Mouse (Mus musculus) MEL (cell line): ENCODE data around the gene Znrf1. TPM values are rescaled to one million over a fixed set of nuclear protein-coding genes. Genes with fewer than 3 reads are reported as not detected.

Source experiments
- DNase-seq: peaks from one replicate; pipeline ENCODE4 v3.0.0; 2011; ENCODE audit warnings: low read depth, low spot score
- H3K27ac ChIP-seq: 2 replicates; pipeline ENCODE4 v1.5.1; 2012; ENCODE audit warnings: low read depth, mild to moderate bottlenecking, control low read depth, low read length, moderate library complexity; ENCODE audit not compliant: control insufficient read depth
- H3K27me3 ChIP-seq, 2 experiments: fragments of 150-350 bp in 1 of 2; sonication (generic) in 1 of 2; 2 replicates each; pipeline ENCODE4 v1.6.1; 2012; ENCODE audit warnings: low read length in 2 of 2, mild to moderate bottlenecking in 2 of 2, improper control_type of control experiment in 1 of 2, moderate library complexity in 1 of 2; ENCODE audit not compliant: insufficient read depth in 2 of 2, control insufficient read depth in 1 of 2
- H3K36me3 ChIP-seq, 2 experiments: 2 replicates each; pipeline ENCODE4 v1.6.1; 2012 to 2014; ENCODE audit warnings: low read length in 2 of 2, improper control_type of control experiment in 1 of 2, inconsistent platforms in 1 of 2, mild to moderate bottlenecking in 1 of 2; ENCODE audit not compliant: insufficient read depth in 2 of 2, control insufficient read depth in 1 of 2
- H3K4me1 ChIP-seq, 2 experiments: fragments of 150-350 bp in 1 of 2; sonication (generic) in 1 of 2; 2 replicates each; pipeline ENCODE4 v1.6.1; 2012; ENCODE audit warnings: low read length in 2 of 2, improper control_type of control experiment in 1 of 2, mild to moderate bottlenecking in 1 of 2; ENCODE audit not compliant: insufficient read depth in 2 of 2, control insufficient read depth in 1 of 2
- H3K4me3 ChIP-seq, 2 experiments: fragments of 150-350 bp in 1 of 2; sonication (generic) in 1 of 2; 2 replicates each; pipeline ENCODE4 v1.5.1; 2012; ENCODE audit warnings: low read depth in 2 of 2, low read length in 2 of 2, mild to moderate bottlenecking in 2 of 2, moderate library complexity in 2 of 2, control low read depth in 1 of 2, improper control_type of control experiment in 1 of 2; ENCODE audit not compliant: control insufficient read depth in 1 of 2, insufficient read depth in 1 of 2
- H3K79me2 ChIP-seq: 2 replicates; pipeline ENCODE4 v1.6.1; 2012; ENCODE audit warnings: mild to moderate bottlenecking, low read length, moderate library complexity; ENCODE audit not compliant: control insufficient read depth, poor library complexity, insufficient read depth
- H3K9ac ChIP-seq: 2 replicates; pipeline ENCODE4 v1.6.1; 2012; ENCODE audit warnings: low read depth, mild to moderate bottlenecking, control low read depth, low read length, moderate library complexity; ENCODE audit not compliant: control insufficient read depth, poor library complexity, severe bottlenecking
- H3K9me3 ChIP-seq: fragments of 150-350 bp; sonication (generic); replicated peaks from 2 replicates; pipeline ENCODE4 v1.6.1; 2012; ENCODE audit warnings: mild to moderate bottlenecking, low read length, improper control_type of control experiment, moderate library complexity; ENCODE audit not compliant: insufficient read depth
- CHD1 ChIP-seq: IDR thresholded peaks from 2 replicates; pipeline ENCODE4 v1.6.1; 2012; ENCODE audit warnings: low read depth, mild to moderate bottlenecking, inconsistent platforms, low read length, improper control_type of control experiment
- CTCF ChIP-seq, 3 experiments: IDR thresholded peaks in 2 of 3; conservative IDR thresholded peaks in 1 of 3; 2 replicates each; pipeline ENCODE4 v1.5.1; 2011 to 2012; ENCODE audit warnings: low read length in 3 of 3, low read depth in 2 of 3, mild to moderate bottlenecking in 2 of 3, improper control_type of control experiment in 1 of 3, inconsistent platforms in 1 of 3, mixed read lengths in 1 of 3, moderate library complexity in 1 of 3; ENCODE audit not compliant: control insufficient read depth in 1 of 3, insufficient read depth in 1 of 3, poor library complexity in 1 of 3, severe bottlenecking in 1 of 3
- E2F4 ChIP-seq: IDR thresholded peaks from 2 replicates; pipeline ENCODE4 v1.6.1; 2011; ENCODE audit warnings: low read depth, low read length, improper control_type of control experiment, borderline replicate concordance
- ELF1 ChIP-seq: IDR thresholded peaks from 2 replicates; pipeline ENCODE4 v1.6.1; 2014; ENCODE audit warnings: low read depth, mild to moderate bottlenecking, inconsistent platforms, low read length, improper control_type of control experiment, moderate library complexity
- GABPA ChIP-seq: IDR thresholded peaks from 2 replicates; pipeline ENCODE4 v1.6.1; 2012; ENCODE audit warnings: low read depth, mild to moderate bottlenecking, inconsistent platforms, low read length, improper control_type of control experiment, moderate library complexity
- JUND ChIP-seq: IDR thresholded peaks from 2 replicates; pipeline ENCODE4 v1.6.1; 2011; ENCODE audit warnings: low read depth, mild to moderate bottlenecking, improper control_type of control experiment, low read length
- KAT2A ChIP-seq: conservative IDR thresholded peaks from 2 replicates; pipeline ENCODE4 v1.6.1; 2012; ENCODE audit warnings: low read depth, low read length, improper control_type of control experiment, inconsistent platforms
- MAFK ChIP-seq: IDR thresholded peaks from 2 replicates; pipeline ENCODE4 v1.6.1; 2011; ENCODE audit warnings: low read depth, mild to moderate bottlenecking, low read length, improper control_type of control experiment, borderline replicate concordance
- MAX ChIP-seq: IDR thresholded peaks from 2 replicates; pipeline ENCODE4 v1.6.1; 2011; ENCODE audit warnings: low read length, improper control_type of control experiment
- MAZ ChIP-seq: IDR thresholded peaks from 2 replicates; pipeline ENCODE4 v1.6.1; 2012; ENCODE audit warnings: low read depth, mild to moderate bottlenecking, inconsistent platforms, low read length, improper control_type of control experiment
- MEF2A ChIP-seq: IDR thresholded peaks from 2 replicates; pipeline ENCODE4 v1.6.1; 2014; ENCODE audit warnings: low read depth, mild to moderate bottlenecking, inconsistent platforms, low read length, improper control_type of control experiment; ENCODE audit not compliant: poor library complexity, insufficient replicate concordance, severe bottlenecking; ENCODE audit errors: extremely low read depth
- MXI1 ChIP-seq: IDR thresholded peaks from 2 replicates; pipeline ENCODE4 v1.6.1; 2011; ENCODE audit warnings: mild to moderate bottlenecking, low read depth, low read length, improper control_type of control experiment
- MYB ChIP-seq: IDR thresholded peaks from 2 replicates; pipeline ENCODE4 v1.6.1; 2011; ENCODE audit warnings: mild to moderate bottlenecking, low read depth, low read length, improper control_type of control experiment
- MYC ChIP-seq: IDR thresholded peaks from 2 replicates; pipeline ENCODE4 v1.6.1; 2011; ENCODE audit warnings: low read depth, mild to moderate bottlenecking, low read length, improper control_type of control experiment, moderate library complexity
- NELFE ChIP-seq: IDR thresholded peaks from 2 replicates; pipeline ENCODE4 v1.6.1; 2011; ENCODE audit warnings: low read depth, low read length, improper control_type of control experiment
- NRF1 ChIP-seq: IDR thresholded peaks from 2 replicates; pipeline ENCODE4 v1.6.1; 2014; ENCODE audit warnings: low read depth, mild to moderate bottlenecking, inconsistent platforms, low read length, improper control_type of control experiment, moderate library complexity; ENCODE audit not compliant: poor library complexity, insufficient read depth, severe bottlenecking
- POLR2A ChIP-seq, 2 experiments: IDR thresholded peaks; 2 replicates each; pipeline ENCODE4 v1.6.1; 2011 to 2012; ENCODE audit warnings: low read length in 2 of 2, mild to moderate bottlenecking in 2 of 2, control low read depth in 1 of 2, improper control_type of control experiment in 1 of 2, low read depth in 1 of 2, moderate library complexity in 1 of 2; ENCODE audit not compliant: control insufficient read depth in 1 of 2, insufficient read depth in 1 of 2, poor library complexity in 1 of 2
- POLR2AphosphoS2 ChIP-seq: IDR thresholded peaks from 2 replicates; pipeline ENCODE4 v1.6.1; 2011; ENCODE audit warnings: low read length, improper control_type of control experiment
- POLR2AphosphoS5 ChIP-seq: IDR thresholded peaks from 2 replicates; pipeline ENCODE4 v1.6.1; 2012; ENCODE audit warnings: low read depth, borderline replicate concordance, mild to moderate bottlenecking, inconsistent platforms, low read length, moderate library complexity, mixed read lengths
- RAD21 ChIP-seq: IDR thresholded peaks from 2 replicates; pipeline ENCODE4 v1.6.1; 2011; ENCODE audit warnings: mild to moderate bottlenecking, low read depth, low read length, improper control_type of control experiment
- RCOR1 ChIP-seq: IDR thresholded peaks from 2 replicates; pipeline ENCODE4 v1.6.1; 2012; ENCODE audit warnings: low read depth, mild to moderate bottlenecking, inconsistent platforms, low read length, improper control_type of control experiment
- TAL1 ChIP-seq: IDR thresholded peaks from 2 replicates; pipeline ENCODE4 v1.6.1; 2012; ENCODE audit warnings: mild to moderate bottlenecking, inconsistent platforms, low read length, moderate library complexity, mixed read lengths
- TCF12 ChIP-seq: IDR thresholded peaks from 2 replicates; pipeline ENCODE4 v1.6.1; 2014; ENCODE audit warnings: low read depth, mild to moderate bottlenecking, inconsistent platforms, low read length, improper control_type of control experiment, moderate library complexity
- UBTF ChIP-seq: IDR thresholded peaks from 2 replicates; pipeline ENCODE4 v1.6.1; 2012; ENCODE audit warnings: low read depth, mild to moderate bottlenecking, inconsistent platforms, low read length, improper control_type of control experiment, moderate library complexity, borderline replicate concordance; ENCODE audit not compliant: insufficient read depth
- ZC3H11A ChIP-seq: IDR thresholded peaks from 2 replicates; pipeline ENCODE4 v1.6.1; 2012; ENCODE audit warnings: low read depth, mild to moderate bottlenecking, inconsistent platforms, low read length, improper control_type of control experiment
- ZKSCAN1 ChIP-seq: IDR thresholded peaks from 2 replicates; pipeline ENCODE4 v1.6.1; 2012; ENCODE audit warnings: low read depth, mild to moderate bottlenecking, inconsistent platforms, low read length, improper control_type of control experiment, moderate library complexity
- polyA plus RNA-seq, 2 experiments: library from polyadenylated mRNA; stranded (reverse) in 1 of 2; unstranded in 1 of 2; fragments of >175 nt in 1 of 2; fragments of >200 nt in 1 of 2; gene quantifications; 2 replicates each; pipeline versions ENCODE4 v1.2.1 to v1.2.4; 2012; ENCODE audit warnings: low replicate concordance in 2 of 2, low read depth in 1 of 2; ENCODE audit not compliant: insufficient read length in 2 of 2, insufficient read depth in 1 of 2, missing spikeins in 1 of 2
- total RNA-seq: library from RNA; depleted of rRNA; stranded (reverse); fragments of 300-350 nt; gene quantifications from 2 replicates; pipeline ENCODE4 v1.2.3, GENCODE M21; 2012

The Znrf1 gene
- total and polyA plus RNA-seq, 3 experiments, result 18.4 to 36.0 TPM; not detected in 1

GRCm38 (mm10) chr8:111604986-111605385 is 69.1 kb downstream of the Znrf1 start:
- TF ChIP-seq NELFE (no peak), TAL1 (no peak), POLR2AphosphoS5 (no peak), MYB (no peak), CTCF (IDR thresholded peaks at IDR 0.05 in 2 of 3, conservative IDR thresholded peaks at IDR 0.05 in 1 of 3; ENCODE audit: control insufficient read depth in 1 of 3, insufficient read depth in 1 of 3, low read depth in 2 of 3, low read length in 3 of 3, poor library complexity in 1 of 3, severe bottlenecking in 1 of 3) (no peak), CHD1 (no peak), JUND (no peak), MAZ (no peak), MXI1 (no peak), GABPA (no peak), NRF1 (no peak), MYC (no peak), ELF1 (no peak), ZKSCAN1 (no peak), UBTF (no peak), RCOR1 (no peak)
- no peak for DNase-seq
- no peak overlapping the region for H3K27ac ChIP-seq
- H3K79me2 ChIP-seq, result peaks cover 1% of the 10 kb centered on the region; the same call in 1 of the 2 replicates
- H3K36me3 ChIP-seq, result no peaks in the 10 kb centered on the region
- no peaks in the 10 kb centered on the region for H3K9me3 ChIP-seq
- H3K27me3 ChIP-seq, result no peaks in the 10 kb centered on the region
- H3K9ac ChIP-seq, result no peak overlapping the region
- H3K4me1 ChIP-seq, result no peaks in the 10 kb centered on the region
- no peak overlapping the region for H3K4me3 ChIP-seq

- no peaks in the 10 kb centered on the region for H3K36me3 ChIP-seq
- no peaks in the 10 kb centered on the region for H3K79me2 ChIP-seq
- no peak overlapping the region for H3K9ac ChIP-seq
- TF ChIP-seq MAZ (no peak), MEF2A (no peak), RAD21 (no peak), E2F4 (no peak), ZC3H11A (no peak), UBTF (no peak), RCOR1 (no peak), MAFK (no peak), POLR2AphosphoS2 (no peak), POLR2A (IDR thresholded peaks at IDR 0.05; ENCODE audit: control insufficient read depth in 1 of 2, insufficient read depth in 1 of 2, low read depth in 1 of 2, low read length in 2 of 2, poor library complexity in 1 of 2) (no peak), POLR2AphosphoS5 (no peak), MYC (no peak), NELFE (no peak), KAT2A (no peak), GABPA (no peak), MAX (no peak), TCF12 (no peak), CHD1 (no peak)
- H3K9me3 ChIP-seq, result no peaks in the 10 kb centered on the region
- no peak for DNase-seq
- H3K4me3 ChIP-seq, result no peak overlapping the region
- no peak overlapping the region for H3K27ac ChIP-seq
- no peaks in the 10 kb centered on the region for H3K4me1 ChIP-seq
- H3K27me3 ChIP-seq, result no peaks in the 10 kb centered on the region
These were observed 71.1 kb downstream of the Znrf1 start for GRCm38 (mm10) chr8:111606961-111607360.
